Mouse (Mus musculus) limb, embryonic 12.5 days (tissue): ENCODE measurements at regions not wholly inside any gene's neighbourhood (a gene's known extent, or its start where the extent isn't known, plus 50 kb on each side); places are given as distances from the start of the nearest gene placed in this dataset.

Experiments
- ATAC-seq: fragments of 200-750 bp; cut with Nextera tagmentation; 2 replicates; pipeline ENCODE4 v1.8.0; 2017; ENCODE audit warnings: low read depth, moderate TSS enrichment; ENCODE audit not compliant: insufficient number of reproducible peaks, insufficient read depth, low FRiP score, low TSS enrichment
- H3K27ac ChIP-seq: fragments of 300-500 bp; sonication (generic); 2 replicates; pipeline ENCODE4 v1.5.1; 2016; ENCODE audit warnings: mild to moderate bottlenecking, moderate library complexity
- H3K27me3 ChIP-seq: fragments of 300-500 bp; sonication (generic); 2 replicates; pipeline ENCODE4 v1.6.1; 2016; ENCODE audit warnings: mild to moderate bottlenecking, moderate library complexity
- H3K36me3 ChIP-seq: fragments of 300-500 bp; sonication (generic); 2 replicates; pipeline ENCODE4 v1.6.1; 2016; ENCODE audit warnings: mild to moderate bottlenecking, moderate library complexity
- H3K4me1 ChIP-seq: fragments of 300-500 bp; sonication (generic); replicated peaks from 2 replicates; pipeline ENCODE4 v1.6.1; 2016
- H3K4me2 ChIP-seq: fragments of 300-500 bp; sonication (generic); 2 replicates; pipeline ENCODE4 v1.6.1; 2016; ENCODE audit warnings: mild to moderate bottlenecking, moderate library complexity
- H3K4me3 ChIP-seq: fragments of 300-500 bp; sonication (generic); replicated peaks from 2 replicates; pipeline ENCODE4 v1.5.1; 2016; ENCODE audit warnings: mild to moderate bottlenecking
- H3K9ac ChIP-seq: fragments of 300-500 bp; sonication (generic); replicated peaks from 2 replicates; pipeline ENCODE4 v1.6.1; 2016; ENCODE audit warnings: mild to moderate bottlenecking, moderate library complexity
- H3K9me3 ChIP-seq: fragments of 300-500 bp; sonication (generic); 2 replicates; pipeline ENCODE4 v1.6.1; 2016; ENCODE audit warnings: mild to moderate bottlenecking, moderate library complexity
- WGBS: fragments of 180-500 bp; shearing (Covaris S2); methylation state at CpG from one replicate; pipeline ENCODE4 v1.1.7; 2016; 5-methylcytosine and 5-hydroxymethylcytosine counted together

- no peak overlapping the region for H3K27ac ChIP-seq
- peak overlapping the region; percentile 23; the same call in 1 of the 2 replicates for H3K4me2 ChIP-seq
- peak; percentile 97 for ATAC-seq
- H3K9ac ChIP-seq: no peak overlapping the region
- WGBS: 34% methylated on average over 5 of the region's 5 CpGs
- H3K27me3 ChIP-seq: peaks cover 8% of the 10 kb centered on the region; the same call in 1 of the 2 replicates
- H3K9me3 ChIP-seq: no peaks in the 10 kb centered on the region
- no peaks in the 10 kb centered on the region for H3K36me3 ChIP-seq
- H3K4me3 ChIP-seq: no peak overlapping the region
- peaks cover 6% of the 10 kb centered on the region; the same call in 1 of the 2 replicates for H3K4me1 ChIP-seq
These were observed 163.0 kb downstream of the Mid1ip1 start for GRCm38 (mm10) chrX:10877856-10878255.

DNA sequence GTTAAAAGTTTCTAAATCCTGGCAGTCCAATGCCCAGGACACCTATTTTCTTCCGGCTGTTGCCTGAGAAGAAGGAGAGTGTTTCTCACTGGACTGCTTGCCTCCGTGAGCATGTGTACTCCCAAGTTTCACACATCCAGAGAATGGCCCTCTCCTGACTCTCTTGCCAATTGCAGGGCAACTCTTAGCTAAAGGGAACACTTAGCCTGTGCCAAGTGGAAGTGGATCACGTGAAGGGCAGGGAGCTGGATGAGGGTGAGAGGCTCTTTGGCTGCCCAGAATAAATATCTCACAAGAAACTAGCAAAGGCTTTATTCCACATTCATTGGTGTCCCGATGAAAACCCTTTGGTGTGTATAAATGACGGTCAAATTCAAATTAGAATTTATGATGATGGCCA, 164.1 kb downstream of the Mid1ip1 start:
- Histone ChIP-seq H3K4me2 (no peak overlapping the region), H3K27me3 (peaks cover 4% of the 10 kb centered on the region), H3K4me1 (peaks cover 6% of the 10 kb centered on the region; the same call in 1 of the 2 replicates), H3K4me3 (no peak overlapping the region), H3K27ac (no peak overlapping the region), H3K9me3 (no peaks in the 10 kb centered on the region), H3K36me3 (no peaks in the 10 kb centered on the region), H3K9ac (no peak overlapping the region)
- no peak for ATAC-seq
- 72% methylated on average over 5 of the region's 5 CpGs for WGBS

- no peak overlapping the region for H3K4me3 ChIP-seq
- H3K9me3 ChIP-seq: no peaks in the 10 kb centered on the region
- peaks cover 4% of the 10 kb centered on the region for H3K27me3 ChIP-seq
- ATAC-seq: no peak
- H3K36me3 ChIP-seq: no peaks in the 10 kb centered on the region
- no peaks in the 10 kb centered on the region for H3K4me1 ChIP-seq
- no peak overlapping the region for H3K9ac ChIP-seq
- H3K4me2 ChIP-seq: no peak overlapping the region
- H3K27ac ChIP-seq: no peak overlapping the region
- 87% methylated on average over 11 of the region's 11 CpGs for WGBS
These were observed 169.1 kb downstream of the Mid1ip1 start for GRCm38 (mm10) chrX:10883729-10884464.

DNA sequence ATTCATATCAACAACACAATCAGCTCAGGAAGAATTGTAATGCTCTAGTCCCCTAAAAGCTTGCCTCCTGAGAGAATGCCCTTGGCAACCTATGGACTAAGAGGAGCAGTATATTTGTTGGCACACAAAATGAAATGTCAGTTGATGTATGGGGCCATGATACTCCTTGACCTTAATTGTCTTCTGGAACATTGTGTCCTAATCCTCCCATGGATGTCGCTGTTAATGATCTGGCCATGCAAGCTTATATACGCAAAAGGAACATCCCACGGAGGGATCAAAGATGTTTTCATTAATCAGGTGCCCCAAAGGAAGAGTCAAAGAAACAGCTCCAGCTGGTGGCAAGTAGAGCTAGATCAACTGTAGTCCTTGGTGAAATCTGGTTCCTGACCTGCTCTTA, 178.0 kb downstream of the Mid1ip1 start:
- no peak overlapping the region for H3K9ac ChIP-seq
- no peaks in the 10 kb centered on the region for H3K9me3 ChIP-seq
- H3K4me3 ChIP-seq: no peak overlapping the region
- no peaks in the 10 kb centered on the region for H3K27me3 ChIP-seq
- H3K27ac ChIP-seq: no peak overlapping the region
- 88% methylated on average over 3 of the region's 3 CpGs for WGBS
- no peaks in the 10 kb centered on the region for H3K36me3 ChIP-seq
- ATAC-seq: no peak
- no peaks in the 10 kb centered on the region for H3K4me1 ChIP-seq
- H3K4me2 ChIP-seq: no peak overlapping the region

DNA sequence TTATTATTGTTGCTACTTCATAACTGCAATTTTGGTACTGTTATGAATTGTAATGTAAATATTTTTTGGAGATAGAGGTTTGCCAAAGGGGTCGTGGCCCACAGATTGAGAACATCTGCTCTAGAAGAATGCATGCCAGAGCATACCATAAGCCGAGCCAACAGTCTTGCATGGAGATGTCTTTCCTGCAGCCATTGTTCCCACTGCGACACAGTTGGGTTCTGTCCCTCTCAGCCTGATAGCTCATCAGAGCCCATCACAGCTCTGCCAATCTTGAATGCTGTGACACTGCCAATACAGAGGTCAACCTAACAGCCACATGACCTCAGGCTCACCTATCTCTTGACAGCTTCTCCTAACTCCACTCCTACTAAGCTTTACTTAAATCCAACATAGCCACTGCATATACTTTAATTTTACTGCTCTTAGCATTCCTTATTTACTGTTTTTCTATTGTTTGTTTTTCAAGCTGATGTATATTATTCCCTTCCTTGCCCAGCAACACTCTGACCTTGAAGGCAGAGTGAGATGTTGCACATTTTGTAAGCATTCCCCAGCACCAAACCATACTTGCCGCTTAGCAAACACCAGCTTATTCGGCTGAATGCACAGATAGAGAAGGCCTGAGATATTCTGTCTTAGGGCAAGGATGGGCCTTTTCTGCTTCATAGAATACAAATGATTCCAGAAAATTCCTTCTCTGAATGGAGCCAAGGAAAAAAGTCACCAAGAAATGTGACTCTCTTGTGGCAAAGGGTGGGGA, 181.6 kb downstream of the Mid1ip1 start:
- no peaks in the 10 kb centered on the region for H3K4me1 ChIP-seq
- H3K9ac ChIP-seq: no peak overlapping the region
- no peak overlapping the region for H3K4me2 ChIP-seq
- H3K27ac ChIP-seq: no peak overlapping the region
- H3K36me3 ChIP-seq: no peaks in the 10 kb centered on the region
- ATAC-seq: no peak
- no peak overlapping the region for H3K4me3 ChIP-seq
- 89% methylated on average over 5 of the region's 5 CpGs for WGBS
- H3K27me3 ChIP-seq: no peaks in the 10 kb centered on the region
- no peaks in the 10 kb centered on the region for H3K9me3 ChIP-seq

- 95% methylated on average over 4 of the region's 4 CpGs for WGBS
- H3K4me3 ChIP-seq: no peak overlapping the region
- no peak overlapping the region for H3K4me2 ChIP-seq
- H3K27me3 ChIP-seq: no peaks in the 10 kb centered on the region
- H3K9me3 ChIP-seq: no peaks in the 10 kb centered on the region
- H3K9ac ChIP-seq: no peak overlapping the region
- no peak for ATAC-seq
- H3K27ac ChIP-seq: no peak overlapping the region
- H3K4me1 ChIP-seq: 0 out of 2 replicates have a peak, but pooled peaks cover 3% of the 10 kb centered on the region
- no peaks in the 10 kb centered on the region for H3K36me3 ChIP-seq
These were observed 187.9 kb downstream of the Mid1ip1 start for GRCm38 (mm10) chrX:10902686-10903085.

DNA sequence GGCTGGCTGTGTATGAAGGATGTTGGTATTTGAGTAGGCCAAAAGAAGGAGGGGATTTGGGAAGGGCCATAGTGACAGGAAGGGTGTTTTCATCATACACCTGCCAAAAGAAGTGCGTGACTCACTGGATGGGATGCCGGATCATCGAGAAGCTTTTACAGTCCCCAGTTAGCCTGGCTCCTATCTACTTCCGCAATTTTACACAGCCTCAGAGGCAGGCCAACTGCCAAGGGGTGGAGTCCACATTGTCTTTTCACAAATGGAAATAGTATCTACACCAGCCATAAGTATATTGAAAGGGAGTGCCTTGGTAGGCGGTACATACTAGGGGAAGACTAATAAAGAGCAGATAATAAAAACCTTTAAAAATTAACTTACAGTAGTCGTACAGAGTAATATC, 189.3 kb downstream of the Mid1ip1 start:
- Histone ChIP-seq H3K9ac (no peak overlapping the region), H3K4me3 (no peak overlapping the region), H3K36me3 (no peaks in the 10 kb centered on the region), H3K27me3 (0 out of 2 replicates have a peak, but pooled peaks cover 3% of the 10 kb centered on the region), H3K27ac (no peak overlapping the region), H3K4me1 (0 out of 2 replicates have a peak, but pooled peaks cover 3% of the 10 kb centered on the region), H3K9me3 (no peaks in the 10 kb centered on the region), H3K4me2 (no peak overlapping the region)
- 94% methylated on average over 6 of the region's 6 CpGs for WGBS
- ATAC-seq: no peak

DNA sequence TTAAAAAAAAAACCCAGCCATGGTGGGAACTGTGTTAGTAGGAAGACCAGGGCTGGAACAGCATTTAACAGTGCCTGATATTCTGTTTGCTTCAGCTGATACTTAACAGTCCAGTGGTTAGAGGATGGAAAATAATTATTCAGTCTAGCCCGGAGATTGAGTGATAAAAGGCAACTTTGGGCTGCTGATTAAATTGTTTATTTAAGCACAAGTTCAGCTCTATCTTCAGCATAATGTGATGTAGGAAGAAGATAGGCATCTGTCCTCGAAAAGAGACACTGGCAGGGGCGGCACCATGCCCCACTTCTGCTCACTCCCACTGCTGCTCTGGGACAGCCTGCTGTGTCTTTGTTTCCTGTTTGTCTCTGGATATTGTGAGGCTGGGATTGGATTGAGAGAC, 190.1 kb downstream of the Mid1ip1 start:
- H3K27ac ChIP-seq: no peak overlapping the region
- no peaks in the 10 kb centered on the region for H3K9me3 ChIP-seq
- no peak overlapping the region for H3K4me2 ChIP-seq
- 0 out of 2 replicates have a peak, but pooled peaks cover 3% of the 10 kb centered on the region for H3K27me3 ChIP-seq
- no peaks in the 10 kb centered on the region for H3K36me3 ChIP-seq
- H3K4me1 ChIP-seq: 0 out of 2 replicates have a peak, but pooled peaks cover 3% of the 10 kb centered on the region
- no peak for ATAC-seq
- WGBS: 77% methylated on average over 3 of the region's 3 CpGs
- H3K9ac ChIP-seq: no peak overlapping the region
- H3K4me3 ChIP-seq: no peak overlapping the region

GRCm38 (mm10) chrX:10911127-10912061, 196.6 kb downstream of the Mid1ip1 start:
- no peak for ATAC-seq
- WGBS: 80% methylated on average over 14 of the region's 14 CpGs
- H3K4me1 ChIP-seq: no peaks in the 10 kb centered on the region

More at GRCm38 (mm10) chrX:10911127-10912061, 196.6 kb downstream of the Mid1ip1 start:
- no peak overlapping the region for H3K27ac ChIP-seq
- H3K36me3 ChIP-seq: no peaks in the 10 kb centered on the region
- H3K27me3 ChIP-seq: peaks cover 3% of the 10 kb centered on the region; the same call in 1 of the 2 replicates
- H3K9me3 ChIP-seq: no peaks in the 10 kb centered on the region
- H3K4me3 ChIP-seq: no peak overlapping the region
- no peak overlapping the region for H3K9ac ChIP-seq
- H3K4me2 ChIP-seq: no peak overlapping the region
